Mouse (Mus musculus) bone marrow, adult 2 months (tissue): ENCODE measurements around the gene 1700037H04Rik.

Experiments used
- CTCF ChIP-seq: fragments of 200-500 bp; IDR thresholded peaks from 2 replicates; pipeline ENCODE4 v1.5.1; 2011; ENCODE audit warnings: low read length, control low read depth; ENCODE audit not compliant: control insufficient read depth, insufficient read depth
- POLR2A ChIP-seq: fragments of 200-500 bp; IDR thresholded peaks from 2 replicates; pipeline ENCODE4 v1.6.1; 2011; ENCODE audit warnings: low read depth, mild to moderate bottlenecking, control low read depth, low read length, borderline replicate concordance; ENCODE audit not compliant: control insufficient read depth

DNA sequence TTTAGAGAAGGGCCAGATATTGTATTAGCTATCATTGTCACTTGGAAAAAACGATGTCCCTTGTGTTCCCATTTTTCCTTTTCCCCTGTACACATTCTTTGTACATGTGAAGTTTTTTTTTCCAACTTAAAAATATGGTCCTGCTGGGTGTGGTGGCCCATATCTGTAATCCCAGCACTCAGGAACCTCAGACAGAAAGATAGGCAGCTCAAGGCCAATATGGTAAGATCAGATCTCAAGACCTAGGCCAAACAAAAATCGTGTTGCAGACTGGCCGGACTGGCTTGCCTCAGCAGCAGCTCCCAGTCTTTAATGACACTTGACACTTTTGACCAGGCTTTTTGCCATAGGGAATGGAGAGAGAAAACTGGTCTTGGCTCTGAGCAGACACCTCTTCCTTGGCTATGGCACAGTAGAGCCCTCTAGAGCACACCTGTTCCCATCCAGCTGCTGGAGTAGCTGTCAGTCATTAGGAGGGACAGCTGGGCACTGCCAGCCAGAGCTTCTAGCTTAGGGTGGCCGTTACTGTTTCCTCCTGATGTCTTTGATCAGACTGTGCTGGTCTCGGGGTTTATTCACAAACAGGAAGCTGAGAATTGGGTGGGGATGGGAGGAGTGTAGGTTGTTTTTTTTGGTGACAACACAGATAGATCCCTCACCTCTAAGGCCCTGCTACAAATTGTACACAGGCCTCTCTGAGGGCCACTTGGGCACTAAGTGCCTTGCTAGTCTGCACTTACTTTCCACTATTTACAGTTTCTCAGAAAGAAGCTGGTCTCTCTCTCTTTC is 29.8 kb upstream of the 1700037H04Rik start:
- no peak for TF ChIP-seq CTCF
- no peak for TF ChIP-seq POLR2A
